Mouse (Mus musculus): Measurements from ENCODE around the gene Ubtd2.

The Ubtd2 gene

GRCm38 (mm10) chr11:32565088-32565487 is 109.9 kb downstream of the Ubtd2 start:
- DNase-seq (ENCODE audit: low spot score): no peak

- DNase-seq (ENCODE audit: low spot score): no peak
Measured at GRCm38 (mm10) chr11:32566184-32566583, 111.0 kb downstream of the Ubtd2 start.
